Mouse (Mus musculus) liver, embryonic 14.5 days (tissue): ENCODE measurements around the gene Ncl.

Experiments used
- CTCF ChIP-seq: IDR thresholded peaks from 2 replicates; pipeline ENCODE4 v1.5.1; 2016; ENCODE audit warnings: antibody characterized with exemption, low read depth, control low read depth
- EP300 ChIP-seq: IDR thresholded peaks from 2 replicates; pipeline ENCODE4 v1.6.1; 2016; ENCODE audit warnings: antibody characterized with exemption, low read depth

GRCm38 (mm10) chr1:86404834-86405233 lies 45.6 kb upstream of the Ncl start:
- TF ChIP-seq CTCF (peak; percentile 91), EP300 (no peak)
